Mouse (Mus musculus): Measurements from ENCODE around the gene Ndufa13.
"Not testable (repeated sequence)": the region's sequence is repeated elsewhere in the genome, so short reads cannot be mapped to it uniquely, and the experiment has no call there.

Gene Ndufa13

DNA sequence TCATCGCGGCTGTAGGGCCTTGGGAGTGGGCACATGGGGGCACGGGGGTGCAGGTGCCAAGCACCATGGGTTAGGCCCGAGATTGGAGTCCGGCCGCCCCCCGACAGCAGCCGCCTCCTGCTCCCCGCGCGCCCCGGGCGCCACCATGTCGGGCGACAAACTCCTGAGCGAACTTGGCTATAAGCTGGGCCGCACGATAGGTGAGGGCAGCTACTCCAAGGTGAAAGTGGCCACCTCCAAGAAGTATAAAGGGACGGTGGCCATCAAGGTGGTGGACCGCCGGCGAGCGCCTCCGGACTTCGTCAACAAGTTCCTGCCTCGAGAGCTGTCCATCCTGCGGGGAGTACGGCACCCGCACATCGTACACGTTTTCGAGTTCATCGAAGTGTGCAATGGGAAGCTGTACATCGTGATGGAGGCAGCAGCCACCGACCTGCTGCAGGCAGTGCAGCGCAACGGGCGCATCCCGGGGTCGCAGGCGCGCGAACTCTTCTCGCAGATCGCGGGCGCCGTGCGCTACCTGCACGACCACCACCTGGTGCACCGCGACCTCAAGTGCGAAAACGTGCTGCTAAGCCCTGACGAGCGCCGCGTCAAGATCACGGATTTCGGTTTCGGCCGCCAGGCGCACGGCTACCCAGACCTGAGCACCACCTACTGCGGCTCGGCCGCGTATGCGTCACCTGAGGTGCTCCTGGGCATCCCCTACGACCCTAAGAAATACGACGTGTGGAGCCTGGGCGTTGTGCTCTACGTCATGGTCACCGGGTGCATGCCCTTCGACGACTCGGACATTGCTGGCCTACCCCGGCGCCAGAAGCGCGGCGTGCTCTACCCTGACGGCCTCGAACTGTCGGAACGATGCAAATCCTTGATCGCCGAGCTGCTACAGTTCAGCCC is at the start of gene Ndufa13, which contains the start of the genes Tssk6 and Yjefn3:
TSS of gene Ndufa13 (minus strand) at position 396 of the 900 bp plus-strand sequence.
TSS of gene Tssk6 (plus strand) at position 22 of the 900 bp plus-strand sequence.
TSS of gene Yjefn3 (minus strand) at position 550 of the 900 bp plus-strand sequence.
- DNase-seq (ENCODE audit: low spot score) = peak; percentile 67

DNA sequence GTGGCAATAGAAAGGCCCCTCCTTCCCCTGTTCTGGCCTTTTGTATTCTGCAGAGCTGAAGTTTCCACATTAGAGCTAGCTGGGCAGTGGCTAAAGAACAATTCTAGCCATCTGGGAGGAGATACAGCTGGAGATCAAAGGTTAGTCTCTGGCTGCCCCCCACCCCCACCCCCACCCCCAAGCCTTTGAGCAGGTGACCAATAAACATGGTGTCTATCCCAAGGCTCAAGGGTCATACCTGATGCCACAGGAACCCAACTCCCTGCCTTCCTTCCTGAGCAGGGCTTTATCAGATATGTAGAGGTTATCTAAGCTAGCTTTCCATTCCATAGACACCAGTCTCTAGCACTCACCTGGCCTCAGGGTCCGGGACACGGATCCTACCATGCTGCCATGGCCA is 47.9 kb upstream of the Ndufa13 start:
- DNase-seq (ENCODE audit: low spot score) = no peak

- not testable (repeated sequence) for DNase-seq (ENCODE audit: low spot score)
These were observed 40.1 kb upstream of the Ndufa13 start for GRCm38 (mm10) chr8:69942495-69942894.

GRCm38 (mm10) chr8:69940386-69940785 is 38.0 kb upstream of the Ndufa13 start:
- DNase-seq (ENCODE audit: low spot score) = no peak

GRCm38 (mm10) chr8:69939633-69940032 is 37.3 kb upstream of the Ndufa13 start:
- no peak for DNase-seq (ENCODE audit: low spot score)

DNA sequence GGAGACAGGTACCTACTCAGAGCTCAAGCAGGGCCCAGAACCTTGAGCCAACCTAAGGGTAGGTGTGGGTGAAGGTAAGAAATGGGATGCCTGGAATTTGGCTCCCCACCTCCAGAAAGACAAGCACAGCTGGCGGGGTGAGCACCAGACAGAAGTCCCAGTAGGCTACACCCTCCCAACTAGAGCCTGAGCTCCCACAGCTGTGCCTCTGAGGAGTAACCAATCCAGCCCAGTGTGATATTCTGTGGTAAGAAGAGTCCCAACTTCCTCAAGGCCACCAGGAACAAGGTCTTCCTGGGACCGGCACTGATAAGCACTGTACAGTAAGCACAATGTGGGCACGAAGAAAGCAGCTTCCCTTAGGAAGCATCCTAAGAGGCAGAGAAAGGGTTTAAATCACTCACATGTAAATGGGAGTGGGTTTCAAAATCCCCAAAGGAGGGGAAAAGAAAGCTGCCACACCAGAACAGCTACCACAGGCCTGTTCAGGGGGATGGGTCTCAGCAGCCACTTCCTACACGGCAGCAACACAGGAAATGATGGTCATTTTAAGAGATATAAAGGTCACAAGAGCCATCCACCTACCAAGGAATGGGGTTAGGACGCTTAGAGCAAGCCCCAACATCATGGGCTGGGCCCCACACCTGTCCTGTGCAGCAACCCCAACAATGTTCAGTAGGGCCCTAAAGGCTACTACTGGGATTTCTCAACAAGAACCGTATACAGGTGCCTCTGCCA is 36.1 kb upstream of the Ndufa13 start:
- DNase-seq (ENCODE audit: low spot score) = no peak

DNA sequence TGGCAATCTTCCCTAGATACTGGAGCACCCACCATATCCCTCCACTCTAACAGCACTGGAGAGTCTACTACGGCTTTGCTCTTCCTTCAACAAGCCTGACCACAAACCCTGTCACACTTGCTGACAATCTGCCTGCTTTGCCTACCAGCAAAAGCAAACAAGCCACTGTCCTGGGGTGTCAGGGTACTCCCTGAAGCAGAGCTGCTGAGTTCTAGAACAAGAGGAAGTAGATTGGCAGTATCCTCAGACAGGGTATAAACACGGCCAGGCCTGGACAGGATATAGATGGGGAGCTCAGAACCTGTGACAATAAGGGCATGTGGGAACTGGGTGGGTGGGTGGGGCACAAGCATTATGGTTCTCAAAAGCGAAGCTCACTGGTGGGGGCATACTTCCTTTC is 35.1 kb upstream of the Ndufa13 start:
- no peak for DNase-seq (ENCODE audit: low spot score)

GRCm38 (mm10) chr8:69936050-69936794 is 33.9 kb upstream of the Ndufa13 start:
- no peak for DNase-seq (ENCODE audit: low spot score)

DNA sequence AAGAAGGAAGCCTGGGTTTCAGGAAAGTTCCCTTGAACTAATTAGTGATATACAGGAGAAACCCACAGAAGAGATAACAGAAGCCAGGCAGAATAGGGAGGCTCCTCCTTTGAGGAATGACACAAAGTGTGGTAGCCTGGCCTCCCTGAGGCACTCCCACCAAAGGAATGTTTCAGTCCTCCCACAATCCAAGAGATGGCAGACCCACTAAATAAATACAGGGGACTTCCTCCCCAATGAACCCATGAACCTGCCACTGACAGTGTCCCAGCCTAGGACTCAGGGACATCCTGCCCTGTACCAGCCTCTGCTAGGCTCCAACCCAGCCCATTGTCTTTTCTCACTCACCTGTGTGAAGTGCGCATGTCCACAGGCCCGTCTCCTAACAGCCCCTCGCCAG is 33.1 kb upstream of the Ndufa13 start:
- DNase-seq (ENCODE audit: low spot score) = no peak

DNA sequence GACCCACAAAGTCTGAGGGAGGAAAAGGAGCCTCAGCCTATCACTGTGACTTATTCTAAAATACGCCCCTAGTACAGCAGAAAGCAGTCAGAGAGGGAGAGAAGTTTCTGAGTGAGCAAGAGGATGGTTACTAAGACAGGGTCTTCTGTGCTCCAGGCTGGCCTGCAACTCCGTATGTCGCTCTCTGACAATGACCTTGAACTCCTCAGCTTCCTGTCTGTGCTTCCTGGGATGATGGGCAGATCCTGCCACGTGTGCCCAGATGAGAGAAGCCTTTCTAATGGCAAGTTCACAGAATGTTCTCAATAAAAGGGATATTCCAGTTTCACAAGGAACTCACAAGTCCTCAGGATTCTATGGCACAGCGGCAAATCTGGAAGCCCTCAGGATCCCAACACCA is 32.2 kb upstream of the Ndufa13 start:
- no peak for DNase-seq (ENCODE audit: low spot score)

GRCm38 (mm10) chr8:69933811-69934210 is 31.5 kb upstream of the Ndufa13 start:
- DNase-seq (ENCODE audit: low spot score) = no peak

DNA sequence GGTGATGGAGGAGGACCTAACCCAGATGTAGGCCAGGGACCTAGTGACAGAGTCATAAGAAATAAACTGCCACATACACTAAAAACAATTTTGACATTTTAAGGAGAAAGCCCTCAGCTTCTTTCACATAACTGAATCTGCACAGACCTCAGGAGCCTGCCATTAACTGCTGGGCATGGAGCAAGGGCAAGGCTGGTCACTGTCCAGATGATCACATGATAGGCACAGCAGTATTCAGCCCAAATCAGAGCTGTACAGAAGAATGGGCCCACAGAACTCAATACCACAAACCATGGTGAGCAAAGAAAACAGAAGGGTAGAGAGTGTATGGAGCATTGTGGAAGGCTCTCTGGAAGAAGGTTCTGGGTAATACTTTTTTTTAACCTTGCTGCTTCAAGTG is 24.5 kb upstream of the Ndufa13 start:
- DNase-seq (ENCODE audit: low spot score) = no peak

GRCm38 (mm10) chr8:69923986-69924385 is 21.6 kb upstream of the Ndufa13 start:
- DNase-seq (ENCODE audit: low spot score) = no peak

GRCm38 (mm10) chr8:69921141-69921540 is 18.8 kb upstream of the Ndufa13 start:
- no peak for DNase-seq (ENCODE audit: low spot score)

GRCm38 (mm10) chr8:69919876-69920662 is 17.7 kb upstream of the Ndufa13 start:
- DNase-seq (ENCODE audit: low spot score) = no peak

- peak; percentile 80 for DNase-seq (ENCODE audit: low spot score)
These were observed 16.7 kb upstream of the Ndufa13 start for GRCm38 (mm10) chr8:69919010-69919409.

- DNase-seq (ENCODE audit: low spot score) = no peak
These were observed 16.1 kb upstream of the Ndufa13 start for GRCm38 (mm10) chr8:69918506-69918905.

DNA sequence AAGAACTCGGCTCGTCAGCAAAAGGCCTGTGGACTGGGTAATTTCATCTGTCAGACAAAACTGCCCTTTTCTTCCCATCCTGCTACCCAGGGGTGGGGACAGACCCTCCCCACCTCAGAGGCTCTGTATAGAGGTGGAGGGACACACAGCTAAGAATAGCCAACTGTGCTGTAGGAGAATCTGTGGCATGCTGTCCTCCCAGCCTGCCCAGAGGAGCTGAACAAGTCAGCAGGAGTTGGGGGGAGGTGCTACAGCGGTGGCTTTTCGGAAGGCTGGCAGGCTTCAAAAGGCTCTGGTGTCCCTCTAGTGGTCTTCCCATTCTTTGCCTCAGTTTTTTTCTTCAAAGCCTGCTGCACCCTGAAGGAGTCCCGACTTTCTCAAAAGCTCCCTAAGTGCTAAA is 13.4 kb upstream of the Ndufa13 start:
- DNase-seq (ENCODE audit: low spot score) = no peak

DNA sequence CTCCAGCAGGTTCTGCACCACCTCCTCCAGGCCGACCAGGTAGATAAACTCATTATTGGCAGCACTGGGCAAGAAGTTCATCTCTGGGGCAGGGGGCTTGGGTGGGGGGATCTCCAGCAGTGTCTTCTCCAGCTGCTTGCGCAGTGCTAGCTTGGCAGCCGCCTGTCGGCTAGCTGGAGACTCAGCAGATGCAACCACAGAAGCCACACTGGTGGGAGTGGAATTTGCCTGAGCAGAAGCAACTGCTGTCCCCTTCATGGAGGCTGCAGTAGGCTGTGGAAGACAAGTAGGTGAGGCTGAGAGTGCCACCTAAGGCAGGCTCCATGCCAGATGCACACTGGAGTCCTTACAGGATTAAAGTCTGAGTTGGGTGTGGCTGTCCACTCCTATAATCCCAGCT is 12.2 kb upstream of the Ndufa13 start:
- DNase-seq (ENCODE audit: low spot score) = no peak

DNA sequence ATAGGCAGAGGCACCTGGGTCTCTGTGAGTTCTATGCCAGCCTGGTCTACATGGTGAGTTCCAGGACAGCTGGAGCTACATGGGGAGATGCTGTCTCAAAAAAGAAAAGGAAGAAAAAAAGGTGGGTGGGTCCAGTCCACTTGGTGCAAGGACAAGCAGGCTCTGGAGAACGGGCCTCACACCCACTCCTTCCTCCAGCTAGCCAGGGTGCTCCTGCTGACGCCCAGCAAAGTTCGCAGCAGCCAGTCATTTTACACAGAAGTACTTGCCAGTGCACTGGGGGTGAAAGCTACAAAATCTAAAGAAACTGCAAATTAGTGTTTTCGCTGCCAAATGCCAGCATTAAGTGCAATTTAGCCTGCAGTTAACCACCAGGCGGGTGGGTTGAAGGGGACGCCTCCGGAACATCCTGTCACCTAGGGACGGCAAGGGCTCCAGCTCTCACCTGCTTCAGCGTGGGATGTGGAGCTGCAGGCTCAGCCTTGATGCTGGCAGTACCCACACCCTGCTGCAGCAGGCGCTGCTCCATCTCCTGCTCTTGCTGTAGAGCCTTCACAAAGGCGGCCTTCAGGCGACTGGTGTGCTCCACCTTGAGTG is 10.2 kb upstream of the Ndufa13 start:
- DNase-seq (ENCODE audit: low spot score) = no peak

DNA sequence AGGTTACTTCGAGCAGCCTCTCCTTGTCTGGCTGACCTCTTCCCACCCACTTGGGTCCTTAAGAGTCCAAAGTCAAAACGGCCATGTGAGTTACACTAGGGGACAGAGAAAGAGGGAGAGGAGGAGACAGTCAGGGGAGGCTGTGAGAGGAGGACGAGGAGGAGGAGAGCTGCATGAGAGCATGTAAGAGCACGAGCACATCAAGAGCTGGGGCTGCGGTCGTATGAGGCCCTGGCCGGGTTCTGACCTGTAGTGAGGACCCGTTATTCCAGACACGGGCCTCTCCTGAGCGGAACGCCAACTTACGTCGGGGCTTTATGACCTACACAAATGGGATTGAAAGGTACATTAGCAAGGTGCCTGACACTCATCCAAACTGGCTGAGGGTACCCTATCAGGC is 9.6 kb upstream of the Ndufa13 start:
- no peak for DNase-seq (ENCODE audit: low spot score)
